Comparison of ENCODE assay signal across 8 mouse cellular contexts in the genomic region with DNA sequence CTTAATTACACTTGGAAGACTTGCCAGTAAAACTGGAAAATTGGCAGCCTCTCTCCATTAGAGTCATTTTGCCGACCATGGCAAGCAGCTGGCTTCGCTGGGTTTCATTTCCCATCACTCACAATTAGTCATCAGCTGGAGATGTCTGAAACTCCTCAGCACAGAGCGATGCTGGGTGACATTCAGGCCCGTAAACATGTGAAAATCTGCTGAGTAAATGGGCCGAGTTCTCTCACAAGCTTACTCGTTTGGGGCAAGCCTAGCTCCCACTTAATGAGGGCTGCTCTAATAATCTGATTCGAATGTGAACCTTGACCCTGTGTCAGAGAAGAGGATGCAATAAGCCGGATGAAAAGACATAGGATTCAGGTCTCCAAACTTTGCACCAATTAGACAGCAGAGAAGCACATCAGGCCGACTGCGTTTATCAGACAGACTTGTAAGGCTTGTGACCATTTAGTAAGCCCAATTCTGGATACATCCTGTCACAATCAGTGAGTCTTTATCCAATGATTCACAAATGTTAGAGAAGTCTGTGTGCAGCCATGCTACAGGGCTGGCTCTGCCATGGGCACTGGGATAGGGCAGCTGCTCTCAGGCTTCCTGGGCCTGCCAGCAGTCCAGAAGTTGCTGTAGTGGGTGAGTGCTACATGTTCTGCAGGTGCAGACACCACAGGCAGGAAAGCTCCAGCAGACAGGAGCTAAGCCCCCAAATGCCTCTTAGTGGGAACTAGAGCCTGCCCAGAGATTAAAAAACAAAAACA. TPM values are rescaled to one million over a fixed set of nuclear protein-coding genes. Genes with fewer than 3 reads are reported as not detected.
DNase-seq lines count a peak whose midpoint lies in the region; ATAC-seq and TF ChIP-seq lines count a peak whose summit lies in the region.

No protein-coding gene starts in this region.

- peak; percentile 32 for ATAC-seq in forebrain, embryonic 11.5 days (replicated peaks; ENCODE audit: low FRiP score)
- no peak for ATAC-seq in limb, embryonic 14.5 days (ENCODE audit: low FRiP score, low read depth)
- no peak for ATAC-seq in liver, embryonic 11.5 days (replicated peaks; ENCODE audit: low FRiP score)
- ATAC-seq in megakaryocyte-erythroid progenitor cell, adult 5-6 weeks (replicated peaks; ENCODE audit: low FRiP score, low TSS enrichment, poor library complexity, severe bottlenecking): no peak

- H3K9ac ChIP-seq in heart, adult 2 months (ENCODE audit: low read depth, low read length): no peak overlapping the region
- no peak overlapping the region for H3K9ac ChIP-seq in forebrain, embryonic 11.5 days (ENCODE audit: low read length)
- H3K9ac ChIP-seq in limb, embryonic 14.5 days (ENCODE audit: low read depth, low read length, severe bottlenecking): no peak overlapping the region
- no peak overlapping the region for H3K9ac ChIP-seq in liver, embryonic 11.5 days (ENCODE audit: low read depth, low read length)

- no peaks in the 10 kb centered on the region for H3K27me3 ChIP-seq in heart, adult 2 months (ENCODE audit: control insufficient read depth, insufficient read depth, low read length)
- no peaks in the 10 kb centered on the region for H3K27me3 ChIP-seq in C2C12 (ENCODE audit: control insufficient read depth, insufficient read depth, insufficient read length)
- no peaks in the 10 kb centered on the region for H3K27me3 ChIP-seq in forebrain, embryonic 11.5 days (ENCODE audit: control insufficient read depth, insufficient read depth, low read length)
- no peaks in the 10 kb centered on the region for H3K27me3 ChIP-seq in limb, embryonic 14.5 days (ENCODE audit: control insufficient read depth, insufficient read depth, low read length)
- H3K27me3 ChIP-seq in liver, embryonic 11.5 days (replicated peaks; ENCODE audit: control insufficient read depth, insufficient read depth, low read length): no peaks in the 10 kb centered on the region

- no peaks in the 10 kb centered on the region for H3K36me3 ChIP-seq in heart, adult 2 months (ENCODE audit: control insufficient read depth, insufficient read depth, low read length)
- H3K36me3 ChIP-seq in C2C12 (ENCODE audit: control insufficient read depth, insufficient read depth): peaks cover 3% of the 10 kb centered on the region
- no peaks in the 10 kb centered on the region for H3K36me3 ChIP-seq in forebrain, embryonic 11.5 days (ENCODE audit: control insufficient read depth, insufficient read depth, low read length)
- H3K36me3 ChIP-seq in limb, embryonic 14.5 days (ENCODE audit: control insufficient read depth, insufficient read depth, low read length): no peaks in the 10 kb centered on the region
- H3K36me3 ChIP-seq in liver, embryonic 11.5 days (ENCODE audit: control insufficient read depth, insufficient read depth, low read length): no peaks in the 10 kb centered on the region

- H3ac ChIP-seq in C2C12 (ENCODE audit: control insufficient read depth, insufficient read length, low read depth): no peak overlapping the region

- no peak overlapping the region for H3K27ac ChIP-seq in heart, adult 2 months
- 0 out of 2 replicates have a peak overlapping the region, but pooled peaks have one; percentile 2 for H3K27ac ChIP-seq in forebrain, embryonic 11.5 days (ENCODE audit: low read depth, low read length)
- no peak overlapping the region for H3K27ac ChIP-seq in limb, embryonic 14.5 days (replicated peaks; ENCODE audit: low read depth, low read length)
- H3K27ac ChIP-seq in liver, embryonic 11.5 days (ENCODE audit: low read depth, low read length): no peak overlapping the region

- 65% methylated on average over 10 of the region's 10 CpGs for WGBS in heart, adult 2 months
- 26% methylated on average over 10 of the region's 10 CpGs for WGBS in forebrain, embryonic 11.5 days
- WGBS in limb, embryonic 14.5 days: 28% methylated on average over 10 of the region's 10 CpGs
- 68% methylated on average over 10 of the region's 10 CpGs for WGBS in liver, embryonic 11.5 days

- H3K4me1 ChIP-seq in heart, adult 2 months (ENCODE audit: control insufficient read depth, insufficient read depth, low read length): peaks cover 1% of the 10 kb centered on the region; the same call in 1 of the 2 replicates
- H3K4me1 ChIP-seq in forebrain, embryonic 11.5 days (replicated peaks; ENCODE audit: control insufficient read depth, insufficient read depth, low read length): peaks cover 22% of the 10 kb centered on the region; the same call in 1 of the 2 replicates
- H3K4me1 ChIP-seq in limb, embryonic 14.5 days (ENCODE audit: control insufficient read depth, insufficient read depth, low read length): peaks cover 16% of the 10 kb centered on the region
- H3K4me1 ChIP-seq in liver, embryonic 11.5 days (replicated peaks; ENCODE audit: control insufficient read depth, insufficient read depth, low read length): no peaks in the 10 kb centered on the region

- no peak overlapping the region for H3K4me3 ChIP-seq in heart, adult 2 months
- no peak overlapping the region for H3K4me3 ChIP-seq in C2C12 (ENCODE audit: insufficient read depth, poor library complexity, severe bottlenecking)
- H3K4me3 ChIP-seq in forebrain, embryonic 11.5 days (ENCODE audit: low read depth, low read length): no peak overlapping the region
- no peak overlapping the region for H3K4me3 ChIP-seq in limb, embryonic 14.5 days (replicated peaks; ENCODE audit: low read length)
- no peak overlapping the region for H3K4me3 ChIP-seq in liver, embryonic 11.5 days (ENCODE audit: low read depth, low read length)

- H3K79me3 ChIP-seq in C2C12 (ENCODE audit: low read depth): no peaks in the 10 kb centered on the region

- peak; percentile 18 to 19 for DNase-seq in heart, adult 18-20 months
- DNase-seq in heart, adult 2 months: no peak
- no peak for DNase-seq in forebrain, embryonic 11.5 days (ENCODE audit: low spot score)
- DNase-seq in limb, embryonic 14.5 days (ENCODE audit: low spot score): peak; percentile 45
- DNase-seq in T-cell, adult 2 months (ENCODE audit: low spot score): no peak
- DNase-seq in liver, embryonic 11.5 days (ENCODE audit: low spot score): no peak

- intact Hi-C loops in heart, adult 2 months (cut with DNase I): no loop called here

- no peaks in the 10 kb centered on the region for H3K9me3 ChIP-seq in forebrain, embryonic 11.5 days (ENCODE audit: control insufficient read depth, low read length)
- no peaks in the 10 kb centered on the region for H3K9me3 ChIP-seq in limb, embryonic 14.5 days (ENCODE audit: control insufficient read depth, low read length)
- H3K9me3 ChIP-seq in liver, embryonic 11.5 days (ENCODE audit: control insufficient read depth, low read length): no peaks in the 10 kb centered on the region

- no peak for TF ChIP-seq CTCF in heart, adult 2 months (IDR thresholded peaks at IDR 0.05)
- no peak for TF ChIP-seq CTCF in C2C12 (IDR thresholded peaks at IDR 0.05; ENCODE audit: control insufficient read depth, insufficient read depth, insufficient read length)

- H3K4me2 ChIP-seq in forebrain, embryonic 11.5 days (ENCODE audit: low read depth, low read length, severe bottlenecking): no peak overlapping the region
- no peak overlapping the region for H3K4me2 ChIP-seq in limb, embryonic 14.5 days (replicated peaks; ENCODE audit: low read depth, low read length, severe bottlenecking)
- no peak overlapping the region for H3K4me2 ChIP-seq in liver, embryonic 11.5 days

- H3K79me2 ChIP-seq in heart, adult 2 months (replicated peaks; ENCODE audit: control insufficient read depth, insufficient read depth, low read length): no peaks in the 10 kb centered on the region
- H3K79me2 ChIP-seq in C2C12 (ENCODE audit: control insufficient read depth, insufficient read depth): no peaks in the 10 kb centered on the region

- no peak for TF ChIP-seq POLR2A in heart, adult 2 months (IDR thresholded peaks at IDR 0.05; ENCODE audit: insufficient read depth, low read depth, low read length)
- no peak for TF ChIP-seq POLR2A in limb, embryonic 14.5 days (IDR thresholded peaks at IDR 0.05; ENCODE audit: borderline replicate concordance, extremely low read depth, insufficient read depth, insufficient read length)

- no peak for TF ChIP-seq EP300 in heart, adult 2 months (IDR thresholded peaks at IDR 0.05; ENCODE audit: insufficient read depth, low read depth, low read length)

TF ChIP-seq in C2C12, 6 proteins besides CTCF, POLR2A, EP300 and RAD21:
- peak; percentile 5 for TF ChIP-seq MYOD1 (IDR thresholded peaks at IDR 0.05; ENCODE audit: control insufficient read depth, insufficient read length, low read depth)
- no peak for TF ChIP-seq CEBPB (IDR thresholded peaks at IDR 0.05; ENCODE audit: low read depth)

RNA-seq across cellular contexts. Expression of a gene that starts 29.6 kb away (rescaled TPM):
- 10 to 100 TPM; 24.9 to 25.7 TPM for total RNA-seq in heart, adult 18-20 months (2021)
- total RNA-seq in heart, adult 2 months (2021): 10 to 100 TPM; 22.5 to 25.6 TPM
- 27.1 and 40.9 TPM in 2 replicates for polyA plus RNA-seq in heart, adult 2 months (2012; rRNA removed)
- 18.1 TPM for polyA plus RNA-seq in C2C12 (2012; fragmentation: generic; extraction: Trizol)
- polyA plus RNA-seq in forebrain, embryonic 11.5 days (2014; fragmentation: Nextera tagmentation; extraction: Ambion mirVana): 5.9 and 6.5 TPM in 2 replicates
- polyA plus RNA-seq in limb, embryonic 14.5 days (2012; rRNA removed): 7.7 and 9.1 TPM in 2 replicates
- polyA plus RNA-seq in limb, embryonic 14.5 days (2014; fragmentation: Nextera tagmentation; extraction: Ambion mirVana): 6.6 and 10.0 TPM in 2 replicates
- polyA plus RNA-seq in liver, embryonic 11.5 days (2014; fragmentation: Nextera tagmentation; extraction: Ambion mirVana): 16.9 and 18.8 TPM in 2 replicates
- 15.9 and 24.0 TPM in 2 replicates for total RNA-seq in megakaryocyte-erythroid progenitor cell, adult 5-6 weeks (2014; fragmentation: Nextera tagmentation)
- 18.0 and 31.5 TPM in 2 replicates for total RNA-seq in megakaryocyte-erythroid progenitor cell, adult 5-6 weeks (2017)

Comparison
In these comparisons a context has a peak if more than half of its experiments do, and no peak if none do; other contexts are left out.
1. DNase-seq: peak in heart, adult 18-20 months (2 of 2) and limb, embryonic 14.5 days (single experiment); none in heart, adult 2 months (0 of 2), forebrain, embryonic 11.5 days (single experiment), T-cell, adult 2 months (single experiment) and liver, embryonic 11.5 days (single experiment).